Mouse (Mus musculus): ENCODE measurements around the gene Adgrl3. TPM values are rescaled to one million over a fixed set of nuclear protein-coding genes. Genes with fewer than 3 reads are reported as not detected.

Gene Adgrl3
- polyA plus RNA-seq, 1 experiment from 2014 or later, result 5.5 TPM

DNA sequence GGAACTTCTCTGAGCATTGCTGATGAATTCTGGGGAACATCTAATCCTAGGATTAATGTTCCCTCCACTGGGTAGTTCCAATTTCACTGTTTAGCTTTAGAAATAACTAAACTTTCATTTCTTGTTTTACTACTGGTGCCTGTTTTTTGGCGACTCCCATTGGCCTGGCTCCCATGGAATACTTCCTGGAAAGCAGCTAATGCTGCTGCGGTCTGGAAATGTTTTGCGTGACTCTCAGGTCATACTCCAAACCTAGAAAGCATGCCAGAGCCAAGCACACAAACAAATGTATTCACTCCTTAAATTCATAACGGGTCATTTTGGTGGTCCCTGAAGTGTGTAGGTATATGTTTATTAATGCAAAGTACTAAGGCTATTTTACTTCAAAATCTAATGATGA, 666.9 kb downstream of the Adgrl3 start:
- Histone ChIP-seq H3K9me3 (ENCODE audit: control insufficient read depth, low read length) (no peaks in the 10 kb centered on the region), H3K36me3 (ENCODE audit: control insufficient read depth, insufficient read depth, low read length) (no peaks in the 10 kb centered on the region), H3K4me1 (replicated peaks; ENCODE audit: control insufficient read depth, insufficient read depth) (no peaks in the 10 kb centered on the region), H3K9ac (ENCODE audit: low read length) (no peak overlapping the region), H3K4me3 (ENCODE audit: low read depth, low read length) (no peak overlapping the region), H3K4me2 (replicated peaks; ENCODE audit: low read depth) (no peak overlapping the region), H3K27ac (replicated peaks) (no peak overlapping the region), H3K27me3 (ENCODE audit: control insufficient read depth, insufficient read depth, low read length) (no peaks in the 10 kb centered on the region)
- WGBS, result 45% methylated on average over 4 of the region's 4 CpGs
- no peak for ATAC-seq (ENCODE audit: low FRiP score, low TSS enrichment)
- DNase-seq (ENCODE audit: low spot score), result peak; percentile 16
- TF ChIP-seq CTCF (IDR thresholded peaks at IDR 0.05; ENCODE audit: low read depth), result no peak
- no peak for TF ChIP-seq EP300 (optimal IDR thresholded peaks at IDR 0.05)

DNA sequence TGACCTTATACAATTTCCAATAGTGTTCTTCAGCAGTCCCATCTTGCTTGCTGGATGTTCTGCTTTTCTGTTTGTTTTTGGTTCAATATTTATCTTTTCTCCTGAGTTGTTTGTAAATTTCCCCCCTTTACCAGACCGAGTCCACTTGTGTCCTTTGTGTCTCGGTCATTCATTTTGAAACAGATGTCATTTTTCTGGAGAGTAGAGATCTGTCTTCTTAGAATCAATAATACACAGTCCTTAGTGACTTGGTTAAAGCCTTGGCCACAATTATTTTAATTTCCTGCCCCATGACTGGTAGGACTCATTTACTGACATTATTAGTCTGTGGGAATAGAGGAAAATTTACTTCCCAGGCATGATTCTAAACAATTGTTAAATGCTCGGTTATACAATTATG, 709.7 kb downstream of the Adgrl3 start:
- no peak overlapping the region for H3K4me2 ChIP-seq (replicated peaks; ENCODE audit: low read depth)
- no peak for ATAC-seq (ENCODE audit: low FRiP score, low TSS enrichment)
- no peak for DNase-seq (ENCODE audit: low spot score)
- TF ChIP-seq EP300 (optimal IDR thresholded peaks at IDR 0.05) (no peak), CTCF (IDR thresholded peaks at IDR 0.05; ENCODE audit: low read depth) (no peak)
- 47% methylated on average over 3 of the region's 3 CpGs for WGBS
- H3K9ac ChIP-seq (ENCODE audit: low read length), result no peak overlapping the region
- no peaks in the 10 kb centered on the region for H3K36me3 ChIP-seq (ENCODE audit: control insufficient read depth, insufficient read depth, low read length)
- H3K4me1 ChIP-seq (replicated peaks; ENCODE audit: control insufficient read depth, insufficient read depth), result no peaks in the 10 kb centered on the region
- no peak overlapping the region for H3K27ac ChIP-seq (replicated peaks)
- no peaks in the 10 kb centered on the region for H3K9me3 ChIP-seq (ENCODE audit: control insufficient read depth, low read length)
- no peak overlapping the region for H3K4me3 ChIP-seq (ENCODE audit: low read depth, low read length)
- H3K27me3 ChIP-seq (ENCODE audit: control insufficient read depth, insufficient read depth, low read length), result no peaks in the 10 kb centered on the region

DNA sequence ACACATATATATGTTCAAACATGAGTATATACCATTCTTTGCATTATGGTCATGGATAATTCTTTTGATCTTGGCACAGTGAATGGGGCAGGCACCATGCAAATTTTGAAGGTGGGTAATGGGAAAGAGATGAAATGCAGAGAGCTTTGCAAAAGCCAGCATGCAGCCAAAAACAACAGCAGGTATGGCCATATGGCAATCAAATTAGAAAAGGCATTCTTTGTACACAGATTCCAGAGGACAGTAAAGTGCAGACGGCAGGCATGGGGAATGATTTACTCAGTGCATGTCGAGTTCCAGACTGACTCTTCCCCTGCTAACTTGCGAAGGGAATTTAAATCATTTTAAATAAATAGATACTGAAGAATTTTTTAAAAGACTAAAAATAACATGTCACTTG, 716.1 kb downstream of the Adgrl3 start:
- Histone ChIP-seq H3K27me3 (ENCODE audit: control insufficient read depth, insufficient read depth, low read length) (no peaks in the 10 kb centered on the region), H3K9ac (ENCODE audit: low read length) (no peak overlapping the region), H3K9me3 (ENCODE audit: control insufficient read depth, low read length) (no peaks in the 10 kb centered on the region), H3K27ac (replicated peaks) (no peak overlapping the region), H3K4me2 (replicated peaks; ENCODE audit: low read depth) (no peak overlapping the region), H3K4me3 (ENCODE audit: low read depth, low read length) (no peak overlapping the region), H3K4me1 (replicated peaks; ENCODE audit: control insufficient read depth, insufficient read depth) (no peaks in the 10 kb centered on the region), H3K36me3 (ENCODE audit: control insufficient read depth, insufficient read depth, low read length) (no peaks in the 10 kb centered on the region)
- DNase-seq (ENCODE audit: low spot score), result no peak
- no peak for TF ChIP-seq EP300 (optimal IDR thresholded peaks at IDR 0.05)
- no peak for TF ChIP-seq CTCF (IDR thresholded peaks at IDR 0.05; ENCODE audit: low read depth)
- 63% methylated on average over 3 of the region's 3 CpGs for WGBS
- no peak for ATAC-seq (ENCODE audit: low FRiP score, low TSS enrichment)

DNA sequence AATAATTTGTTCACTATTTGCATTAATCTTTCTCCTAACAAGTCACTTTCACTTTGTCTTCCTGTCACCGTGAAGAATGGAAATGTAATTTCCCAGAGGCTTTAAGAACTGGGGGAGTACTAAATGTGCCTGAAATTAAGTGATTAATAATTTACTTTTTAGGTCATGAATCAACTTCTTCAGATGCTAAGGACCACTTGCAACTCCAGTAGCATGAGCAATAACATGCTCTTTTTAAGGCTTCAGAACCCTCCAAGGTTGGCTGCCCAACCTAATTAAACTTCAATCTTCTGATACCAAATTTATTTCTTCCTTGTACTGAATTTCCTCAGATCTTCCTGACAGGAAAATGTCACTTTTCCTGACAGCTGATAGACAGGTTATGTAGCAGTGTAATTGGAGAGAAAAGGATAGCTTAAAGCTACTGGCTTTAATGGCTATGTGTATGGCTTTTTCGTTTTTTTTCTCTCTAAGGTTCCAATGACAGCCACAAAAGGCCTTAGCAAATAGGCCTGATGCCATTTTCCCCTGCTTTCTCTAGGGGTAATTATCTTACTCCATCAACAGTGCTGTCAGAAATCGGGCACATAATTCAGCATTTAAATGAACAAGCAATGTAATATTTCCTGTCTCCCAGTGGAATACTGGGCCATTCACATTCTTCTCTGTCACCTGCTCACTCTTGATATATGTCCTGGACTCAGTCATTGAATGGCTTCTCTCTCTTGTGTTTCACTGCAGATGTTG, 718.5 kb downstream of the Adgrl3 start:
- no peak overlapping the region for H3K27ac ChIP-seq (replicated peaks)
- DNase-seq (ENCODE audit: low spot score) (no peak), ATAC-seq (ENCODE audit: low FRiP score, low TSS enrichment) (no peak)
- WGBS, result 67% methylated on average over 3 of the region's 3 CpGs
- H3K27me3 ChIP-seq (ENCODE audit: control insufficient read depth, insufficient read depth, low read length), result no peaks in the 10 kb centered on the region
- no peak overlapping the region for H3K9ac ChIP-seq (ENCODE audit: low read length)
- no peak overlapping the region for H3K4me2 ChIP-seq (replicated peaks; ENCODE audit: low read depth)
- TF ChIP-seq EP300 (optimal IDR thresholded peaks at IDR 0.05), result no peak
- no peak for TF ChIP-seq CTCF (IDR thresholded peaks at IDR 0.05; ENCODE audit: low read depth)
- no peaks in the 10 kb centered on the region for H3K9me3 ChIP-seq (ENCODE audit: control insufficient read depth, low read length)
- no peak overlapping the region for H3K4me3 ChIP-seq (ENCODE audit: low read depth, low read length)
- no peaks in the 10 kb centered on the region for H3K4me1 ChIP-seq (replicated peaks; ENCODE audit: control insufficient read depth, insufficient read depth)
- H3K36me3 ChIP-seq (ENCODE audit: control insufficient read depth, insufficient read depth, low read length), result no peaks in the 10 kb centered on the region

DNA sequence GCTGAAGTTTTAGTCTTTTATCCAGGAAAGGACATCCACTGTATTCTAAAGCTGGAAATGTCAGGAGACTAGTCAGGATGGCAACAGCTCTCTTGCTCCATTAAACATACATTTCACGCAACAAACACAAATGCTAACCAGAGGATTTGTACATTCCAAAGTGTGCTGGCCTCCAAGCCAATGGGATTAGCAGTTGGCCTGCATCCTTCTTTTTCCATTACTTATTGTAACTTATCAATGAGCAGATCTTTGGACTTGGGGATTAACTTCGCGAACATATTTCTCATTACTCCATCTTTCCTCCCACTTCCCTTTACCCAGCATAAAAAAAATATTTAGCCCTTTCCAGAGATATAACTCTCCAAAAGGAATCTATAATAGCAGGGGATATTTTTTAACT, 732.5 kb downstream of the Adgrl3 start:
- H3K4me3 ChIP-seq (ENCODE audit: low read depth, low read length), result no peak overlapping the region
- no peaks in the 10 kb centered on the region for H3K9me3 ChIP-seq (ENCODE audit: control insufficient read depth, low read length)
- DNase-seq (ENCODE audit: low spot score), result no peak
- H3K9ac ChIP-seq (ENCODE audit: low read length), result no peak overlapping the region
- 59% methylated on average over 3 of the region's 3 CpGs for WGBS
- ATAC-seq (ENCODE audit: low FRiP score, low TSS enrichment), result no peak
- no peak overlapping the region for H3K4me2 ChIP-seq (replicated peaks; ENCODE audit: low read depth)
- TF ChIP-seq EP300 (optimal IDR thresholded peaks at IDR 0.05) (no peak), CTCF (IDR thresholded peaks at IDR 0.05; ENCODE audit: low read depth) (no peak)
- H3K27me3 ChIP-seq (ENCODE audit: control insufficient read depth, insufficient read depth, low read length), result no peaks in the 10 kb centered on the region
- no peaks in the 10 kb centered on the region for H3K36me3 ChIP-seq (ENCODE audit: control insufficient read depth, insufficient read depth, low read length)
- H3K4me1 ChIP-seq (replicated peaks; ENCODE audit: control insufficient read depth, insufficient read depth), result no peaks in the 10 kb centered on the region
- H3K27ac ChIP-seq (replicated peaks), result no peak overlapping the region

DNA sequence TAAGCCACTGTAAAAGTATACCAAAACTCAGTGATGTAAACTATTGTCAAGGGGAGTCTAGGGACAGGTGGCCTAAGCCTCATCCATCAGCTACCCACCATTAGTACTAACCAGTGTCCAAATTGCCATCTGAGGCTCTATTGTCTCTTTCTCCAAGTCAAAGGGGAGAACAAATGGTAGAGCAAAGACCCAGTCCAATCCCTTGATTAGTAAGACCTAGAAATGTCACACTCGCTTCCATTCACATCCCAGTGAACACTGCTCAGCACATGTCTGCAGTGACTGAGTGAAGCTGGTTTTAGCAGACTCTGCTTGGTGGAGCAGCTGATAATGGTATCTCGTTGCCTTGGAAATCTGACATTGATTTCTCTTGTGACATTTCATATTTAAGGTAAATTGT, 735.8 kb downstream of the Adgrl3 start:
- no peak for ATAC-seq (ENCODE audit: low FRiP score, low TSS enrichment)
- TF ChIP-seq EP300 (optimal IDR thresholded peaks at IDR 0.05) (no peak), CTCF (IDR thresholded peaks at IDR 0.05; ENCODE audit: low read depth) (no peak)
- Histone ChIP-seq H3K9ac (ENCODE audit: low read length) (no peak overlapping the region), H3K4me1 (replicated peaks; ENCODE audit: control insufficient read depth, insufficient read depth) (no peaks in the 10 kb centered on the region), H3K27ac (replicated peaks) (no peak overlapping the region), H3K36me3 (ENCODE audit: control insufficient read depth, insufficient read depth, low read length) (no peaks in the 10 kb centered on the region), H3K4me2 (replicated peaks; ENCODE audit: low read depth) (no peak overlapping the region), H3K4me3 (ENCODE audit: low read depth, low read length) (no peak overlapping the region), H3K9me3 (ENCODE audit: control insufficient read depth, low read length) (no peaks in the 10 kb centered on the region), H3K27me3 (ENCODE audit: control insufficient read depth, insufficient read depth, low read length) (no peaks in the 10 kb centered on the region)
- no peak for DNase-seq (ENCODE audit: low spot score)
- WGBS, result 81% methylated on average over 2 of the region's 2 CpGs

Data from stomach, postnatal 0 days (tissue).